Mouse (Mus musculus): ENCODE measurements around the gene Nol3.

The Nol3 gene

GRCm38 (mm10) chr8:105263244-105263912, 12.6 kb upstream of the Nol3 start:
- DNase-seq = no peak

- DNase-seq = peak; percentile 60 to 75
These were observed 11.6 kb upstream of the Nol3 start, which contains the start of the genes Tradd and Fbxl8 for GRCm38 (mm10) chr8:105264024-105264982. Tradd (minus strand) TSS chr8:105264609. Fbxl8 (plus strand) TSS chr8:105264648.

GRCm38 (mm10) chr8:105265128-105265527, 10.8 kb upstream of the Nol3 start:
- DNase-seq = no peak

- DNase-seq = peak in 1 of 2 experiments; percentile 34
These were observed 9.2 kb upstream of the Nol3 start for GRCm38 (mm10) chr8:105266775-105267174.

- peak; percentile 81 to 90 for DNase-seq
These were observed 7.4 kb upstream of the Nol3 start for GRCm38 (mm10) chr8:105268342-105269074.

- DNase-seq = peak in 1 of 2 experiments; percentile 34
These were observed 6.9 kb upstream of the Nol3 start for GRCm38 (mm10) chr8:105269075-105269458.

- peak in 1 of 2 experiments; percentile 40 for DNase-seq
These were observed 6.4 kb upstream of the Nol3 start, which contains the start of gene Hsf4 for GRCm38 (mm10) chr8:105269461-105269947. Hsf4 (plus strand) TSS chr8:105269801.

- DNase-seq = no peak
These were observed 5.6 kb upstream of the Nol3 start for GRCm38 (mm10) chr8:105270101-105270915.

GRCm38 (mm10) chr8:105270916-105271186, 5.1 kb upstream of the Nol3 start:
- DNase-seq = no peak

GRCm38 (mm10) chr8:105275387-105275786, 553 bp upstream of the Nol3 start:
- no peak for DNase-seq

- DNase-seq = peak; percentile 63 to 76
These were observed 566 bp downstream of the Nol3 start for GRCm38 (mm10) chr8:105276292-105277120.

GRCm38 (mm10) chr8:105278911-105279334, 3.0 kb downstream of the Nol3 start:
- peak; percentile 93 to 95 for DNase-seq

GRCm38 (mm10) chr8:105280567-105280966, 4.6 kb downstream of the Nol3 start:
- no peak for DNase-seq

GRCm38 (mm10) chr8:105281821-105282220, 5.9 kb downstream of the Nol3 start:
- DNase-seq = no peak

- no peak for DNase-seq
These were observed 6.3 kb downstream of the Nol3 start for GRCm38 (mm10) chr8:105282239-105282638.

GRCm38 (mm10) chr8:105283074-105283473, 7.1 kb downstream of the Nol3 start:
- DNase-seq = peak; percentile 74 to 78

- DNase-seq = peak; percentile 49 to 56
These were observed 9.6 kb downstream of the Nol3 start for GRCm38 (mm10) chr8:105285514-105285913.

- peak in 1 of 2 experiments; percentile 13 for DNase-seq
These were observed 11.0 kb downstream of the Nol3 start for GRCm38 (mm10) chr8:105286907-105287306.

- DNase-seq = peak in 1 of 2 experiments; percentile 10
These were observed 12.3 kb downstream of the Nol3 start for GRCm38 (mm10) chr8:105288231-105288630.

GRCm38 (mm10) chr8:105288958-105289732, 13.2 kb downstream of the Nol3 start:
- peak; percentile 99 for DNase-seq
